Mouse (Mus musculus) left cerebral cortex, postnatal 36 days (tissue): ENCODE measurements at regions not wholly inside any gene's neighbourhood (a gene's known extent, or its start where the extent isn't known, plus 50 kb on each side); places are given as distances from the start of the nearest gene placed in this dataset.

Source experiments
- DNase-seq, 2 experiments: peaks; one replicate each; pipeline ENCODE4 v3.0.0; 2021 to 2022; ENCODE audit warnings: low spot score in 2 of 2, mixed read lengths in 1 of 2
- intact Hi-C: fragments of 180-260 bp; cut with DNase I; formaldehyde crosslinking; loops from one replicate; pipeline ENCODE4 v1.15.1; 2025

GRCm38 (mm10) chr3:80631391-80631790, 171.2 kb downstream of the Gria2 start:
- no peak for DNase-seq
- intact Hi-C loops: no loop called here

- intact Hi-C loops: loop anchor here (5.0 kb wide), 1 partner anchor 192 kb away; the partner anchor contains the start of gene Gria2
- DNase-seq: no peak
Measured at GRCm38 (mm10) chr3:80610414-80610813, 192.2 kb downstream of the Gria2 start.

DNA sequence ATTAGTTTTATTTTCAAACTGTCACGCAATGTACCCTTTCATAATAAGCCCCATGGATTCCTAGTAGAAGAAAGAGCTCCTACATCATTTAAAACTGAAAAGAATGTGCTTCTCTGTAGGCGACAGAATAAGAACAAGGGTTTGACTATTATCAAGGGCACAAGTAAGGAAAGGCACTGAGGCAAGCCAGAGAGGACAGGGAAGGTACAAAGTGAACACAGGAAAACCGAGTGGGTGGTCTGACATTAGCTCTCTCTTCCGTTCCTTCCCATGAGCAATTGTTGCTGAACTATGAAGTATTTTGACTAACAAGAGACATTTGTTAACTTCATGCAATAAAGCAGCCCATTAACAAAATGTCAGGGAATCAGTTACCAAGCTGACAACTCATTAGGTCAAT, 194.2 kb downstream of the Gria2 start:
- no peak for DNase-seq
- intact Hi-C loops: no loop called here

DNA sequence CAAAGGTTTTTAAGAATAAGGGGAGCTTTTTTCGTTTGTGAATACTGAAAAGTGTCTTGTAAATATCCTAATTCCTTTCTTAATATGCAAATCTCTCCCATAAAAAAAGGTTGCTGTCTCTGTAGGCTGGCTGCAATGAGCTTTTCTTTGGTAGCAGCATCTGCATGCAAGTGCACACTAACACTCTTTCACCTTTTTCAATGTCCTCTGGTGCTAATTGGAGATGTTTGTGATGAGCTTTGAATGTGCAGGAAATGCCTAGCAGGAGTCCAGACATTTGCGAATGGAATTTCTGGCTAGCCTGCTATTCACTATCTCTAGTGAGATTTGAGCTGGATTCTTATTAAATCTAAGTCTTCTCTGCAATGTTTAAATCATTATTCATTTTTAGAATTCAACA, 194.8 kb downstream of the Gria2 start:
- intact Hi-C loops: no loop called here
- DNase-seq: no peak

DNA sequence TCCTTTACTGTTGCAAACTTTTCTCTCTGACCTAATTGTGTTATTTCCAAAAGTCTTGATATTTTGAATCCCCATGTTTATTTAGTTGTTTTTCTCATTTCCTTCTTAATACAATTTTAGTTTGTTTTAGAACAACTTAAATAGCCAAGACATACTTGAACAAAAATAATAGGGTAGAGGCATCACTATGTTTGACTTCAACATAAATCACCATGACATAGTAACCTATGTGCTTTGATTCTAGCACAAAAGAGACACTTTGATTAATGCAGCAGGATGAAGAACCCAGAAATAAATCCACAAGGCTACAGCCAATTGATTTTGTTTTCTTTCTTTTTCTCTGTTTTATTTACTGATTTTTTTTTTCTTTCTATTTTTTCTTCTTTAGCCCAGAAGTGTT, 205.1 kb downstream of the Gria2 start:
- DNase-seq: no peak
- intact Hi-C loops: no loop called here

GRCm38 (mm10) chr3:80567514-80567913, 235.1 kb downstream of the Gria2 start:
- intact Hi-C loops: no loop called here
- no peak for DNase-seq

GRCm38 (mm10) chr3:80566236-80566635, 236.4 kb downstream of the Gria2 start:
- intact Hi-C loops: no loop called here
- DNase-seq: no peak

DNA sequence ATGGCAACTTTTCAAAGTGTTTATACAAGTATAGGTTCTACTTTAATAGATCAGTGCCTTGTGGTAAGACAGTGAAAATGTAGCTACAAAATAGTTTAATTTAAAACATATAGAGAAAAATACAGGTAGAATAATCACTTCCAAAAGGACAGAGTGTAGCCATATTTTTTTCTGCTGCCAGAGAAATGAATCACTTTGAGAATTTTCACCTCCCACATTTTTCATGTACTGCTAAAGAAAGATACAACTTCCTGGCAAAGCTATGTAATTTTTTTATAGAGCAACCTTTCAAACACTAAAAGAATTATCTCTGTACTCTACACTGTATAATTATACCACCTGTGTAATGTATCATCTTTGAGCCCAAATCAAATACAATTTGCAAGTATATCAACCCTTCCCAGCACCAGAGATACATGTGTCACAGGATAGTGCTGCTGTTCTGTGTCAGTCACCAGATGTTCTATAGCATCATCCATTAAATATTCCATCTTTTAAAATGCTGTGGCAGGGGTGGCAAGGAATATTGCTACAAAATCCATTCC, 256.4 kb downstream of the Gria2 start:
- DNase-seq: no peak
- intact Hi-C loops: loop anchor here (5.0 to 10.0 kb wide), 2 partner anchors 119 to 464 kb away; no protein-coding TSS in a partner anchor

DNA sequence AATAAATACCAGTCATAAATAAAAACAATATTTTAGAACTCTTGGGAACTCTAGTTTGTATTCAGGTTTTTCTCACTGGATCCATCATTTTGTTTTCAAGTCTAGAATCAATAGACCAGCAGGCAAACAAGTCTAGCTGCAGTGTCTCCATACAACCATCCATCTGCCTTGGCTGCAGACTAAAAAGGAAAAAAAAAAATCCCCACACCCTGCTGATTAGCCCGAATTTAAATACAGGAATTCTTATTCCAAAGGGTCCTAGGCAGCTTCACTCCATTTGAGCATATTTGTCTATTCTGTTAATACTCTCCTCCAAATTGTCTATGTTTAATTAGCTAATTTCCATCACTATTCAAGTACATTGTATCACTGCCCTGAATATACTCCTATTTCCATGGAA, 258.9 kb downstream of the Gria2 start:
- no peak for DNase-seq
- intact Hi-C loops: loop anchor here (5.0 to 10.0 kb wide), 2 partner anchors 121 to 336 kb away; no protein-coding TSS in a partner anchor

DNA sequence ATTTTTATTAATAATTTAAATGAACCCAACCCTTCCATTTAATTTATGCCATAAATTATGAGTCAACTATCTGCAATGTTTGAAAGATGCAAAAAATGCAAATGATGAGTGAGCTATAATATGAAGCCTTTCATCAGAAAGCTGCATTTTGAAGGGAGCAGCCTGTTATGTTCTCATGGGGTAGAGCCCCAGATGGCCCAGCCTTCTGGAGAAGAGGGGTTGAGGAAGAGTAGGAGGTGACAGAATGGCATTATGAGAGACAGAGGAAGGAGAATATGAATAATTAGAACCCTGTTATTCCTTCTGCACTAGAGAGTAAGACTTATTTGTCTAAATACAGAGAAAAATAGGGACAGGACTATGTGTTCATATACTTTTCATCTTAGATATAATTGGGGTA, 261.3 kb downstream of the Gria2 start:
- intact Hi-C loops: loop anchor here (2.0 to 10.0 kb wide), 3 partner anchors 123 to 381 kb away; no protein-coding TSS in a partner anchor
- DNase-seq: peak; percentile 48 to 78

GRCm38 (mm10) chr3:80533706-80534349, 268.8 kb downstream of the Gria2 start:
- intact Hi-C loops: loop anchor here (2.0 kb wide), 1 partner anchor 111 kb away; no protein-coding TSS in a partner anchor

DNA sequence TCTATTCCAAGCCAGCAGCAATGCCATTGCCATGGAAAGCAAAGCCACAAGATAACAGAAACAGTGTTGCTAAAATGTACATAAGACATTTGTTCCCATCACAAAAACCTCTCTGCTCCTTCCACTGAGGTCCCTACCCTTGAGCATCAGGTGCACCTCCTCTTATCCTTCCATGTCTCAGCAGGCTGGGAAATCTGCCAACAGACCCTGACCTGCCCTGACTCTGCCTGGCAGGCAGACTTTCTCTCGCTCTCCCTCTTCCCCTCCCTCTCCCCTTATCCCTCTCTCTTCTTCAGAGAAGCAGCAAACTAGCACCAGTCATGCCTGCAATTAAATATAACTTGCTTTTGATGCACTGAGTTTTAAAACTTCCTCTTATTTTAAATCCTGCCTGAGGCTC, 288.6 kb downstream of the Gria2 start:
- no peak for DNase-seq
- intact Hi-C loops: no loop called here

More at GRCm38 (mm10) chr3:80533706-80534349, 268.8 kb downstream of the Gria2 start:
- peak; percentile 50 to 62 for DNase-seq

- DNase-seq: no peak
- intact Hi-C loops: no loop called here
Measured at GRCm38 (mm10) chr3:80509185-80509584, 293.4 kb downstream of the Gria2 start.

DNA sequence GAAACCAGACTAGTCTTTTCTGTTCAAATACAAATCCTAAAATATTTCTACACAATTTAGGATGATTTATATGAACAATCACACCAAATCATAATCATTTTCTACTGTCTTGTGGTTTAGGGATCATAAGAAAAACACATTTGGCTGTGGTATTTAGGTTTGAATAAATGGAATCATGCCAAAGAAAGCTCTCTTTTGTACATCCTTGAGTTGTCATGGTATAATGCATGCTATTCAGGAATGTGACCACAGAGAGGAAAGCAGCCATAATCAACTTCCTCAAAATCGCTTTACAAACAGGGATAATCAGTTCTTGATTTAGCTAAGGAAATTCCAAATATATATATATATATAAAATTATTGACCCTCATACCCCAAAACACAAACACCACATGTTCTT, 295.9 kb downstream of the Gria2 start:
- no peak for DNase-seq
- intact Hi-C loops: no loop called here

DNA sequence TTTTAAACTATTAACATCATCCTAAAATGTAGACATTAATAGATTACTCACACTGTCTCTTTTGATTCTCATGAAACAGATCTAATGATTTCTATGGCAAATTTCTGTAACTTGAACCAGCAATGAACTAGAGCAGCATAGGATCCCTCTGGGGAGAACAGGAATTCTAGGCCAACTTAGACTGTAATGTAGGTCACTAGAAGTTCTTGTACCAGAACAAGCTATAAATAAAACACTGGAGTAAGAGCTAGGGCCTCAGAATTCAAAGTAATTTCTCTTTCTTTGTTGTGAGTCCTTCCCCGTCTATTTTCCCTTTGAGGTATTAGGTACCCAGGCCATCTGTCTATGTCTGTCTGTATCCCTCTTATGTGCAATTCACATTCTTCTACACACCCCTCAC, 301.5 kb downstream of the Gria2 start:
- intact Hi-C loops: no loop called here
- DNase-seq: no peak

- intact Hi-C loops: no loop called here
- no peak for DNase-seq
Measured at GRCm38 (mm10) chr3:80496556-80496955, 306.1 kb downstream of the Gria2 start.

- intact Hi-C loops: no loop called here
- no peak for DNase-seq
Measured at GRCm38 (mm10) chr3:80484168-80484833, 318.3 kb downstream of the Gria2 start.

DNA sequence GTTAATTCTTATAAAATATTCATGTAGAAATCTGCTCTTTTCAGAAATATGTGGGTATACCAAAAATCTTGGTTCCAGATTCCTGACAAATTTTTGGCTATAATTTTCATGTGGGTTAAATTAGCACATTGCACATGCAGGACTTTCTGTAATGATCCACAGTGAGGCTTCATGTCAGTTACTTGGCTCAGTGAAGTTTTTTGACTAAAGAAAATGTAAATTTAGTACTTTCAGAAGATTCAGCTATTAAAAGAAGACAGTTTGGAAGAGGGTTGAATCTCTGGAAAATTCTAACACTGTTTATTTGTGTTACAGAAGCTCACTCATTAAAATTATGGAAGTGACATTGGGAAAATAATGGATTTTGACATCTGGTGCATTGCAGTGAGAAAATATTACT, 324.0 kb downstream of the Gria2 start:
- intact Hi-C loops: no loop called here
- no peak for DNase-seq

DNA sequence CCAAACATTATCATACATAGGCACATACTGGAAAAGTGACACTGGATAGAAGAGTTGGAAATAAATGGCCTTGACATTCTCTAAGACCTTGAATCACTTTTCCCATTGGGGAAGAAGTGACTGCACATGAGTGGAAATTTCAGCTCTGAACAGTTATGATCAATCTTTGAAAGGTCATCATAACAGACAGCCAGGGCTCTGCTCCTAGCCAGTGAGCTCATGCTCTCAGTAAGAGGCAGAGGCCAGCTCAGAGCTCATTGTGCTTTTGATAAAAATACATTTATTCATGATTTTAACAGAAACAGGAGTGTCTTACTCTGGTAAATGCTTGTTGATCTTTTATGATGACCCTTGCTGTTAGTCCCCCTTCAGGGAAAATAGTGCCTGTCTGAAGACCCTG, 328.9 kb downstream of the Gria2 start:
- intact Hi-C loops: no loop called here
- DNase-seq: no peak
